Mouse (Mus musculus) midbrain, postnatal 0 days (tissue): ENCODE results near the gene Xrcc2. TPM values are rescaled to one million over a fixed set of nuclear protein-coding genes. Genes with fewer than 3 reads are reported as not detected.

Source experiments
- ATAC-seq: fragments of 200-750 bp; cut with Nextera tagmentation; 2 replicates; pipeline ENCODE4 v1.8.0; 2017; ENCODE audit warnings: moderate number of reproducible peaks, mild to moderate bottlenecking, moderate TSS enrichment, moderate library complexity; ENCODE audit not compliant: low FRiP score
- DNase-seq: peaks from one replicate; pipeline ENCODE4 v3.0.0-alpha.2; 2015; ENCODE audit warnings: low spot score
- H3K27ac ChIP-seq: fragments of 300-500 bp; sonication (generic); 2 replicates; pipeline ENCODE4 v1.5.1; 2014; ENCODE audit warnings: low read depth, mild to moderate bottlenecking, low read length, mixed read lengths
- H3K27me3 ChIP-seq: fragments of 300-500 bp; sonication (generic); 2 replicates; pipeline ENCODE4 v1.6.1; 2014; ENCODE audit warnings: low read length, control low read depth, mixed read lengths; ENCODE audit not compliant: insufficient read depth
- H3K36me3 ChIP-seq: fragments of 300-500 bp; sonication (generic); 2 replicates; pipeline ENCODE4 v1.6.1; 2014; ENCODE audit warnings: low read length, control low read depth, mixed read lengths; ENCODE audit not compliant: insufficient read depth
- H3K4me1 ChIP-seq: fragments of 300-500 bp; sonication (generic); 2 replicates; pipeline ENCODE4 v1.6.1; 2014; ENCODE audit warnings: mild to moderate bottlenecking, control low read depth, antibody characterized with exemption, low read length, mixed read lengths; ENCODE audit not compliant: insufficient read depth
- H3K4me2 ChIP-seq: fragments of 300-500 bp; sonication (generic); 2 replicates; pipeline ENCODE4 v1.6.1; 2014; ENCODE audit warnings: low read depth, mild to moderate bottlenecking, low read length, mixed read lengths; ENCODE audit not compliant: poor library complexity, severe bottlenecking
- H3K4me3 ChIP-seq: fragments of 300-500 bp; sonication (generic); 2 replicates; pipeline ENCODE4 v1.5.1; 2014; ENCODE audit warnings: low read depth, mild to moderate bottlenecking, low read length, moderate library complexity
- H3K9ac ChIP-seq: fragments of 300-500 bp; sonication (generic); replicated peaks from 2 replicates; pipeline ENCODE4 v1.6.1; 2014; ENCODE audit warnings: mild to moderate bottlenecking, low read length, moderate library complexity, mixed read lengths; ENCODE audit not compliant: poor library complexity, severe bottlenecking
- H3K9me3 ChIP-seq: fragments of 300-500 bp; sonication (generic); 2 replicates; pipeline ENCODE4 v1.6.1; 2016; ENCODE audit warnings: low read length, control low read depth
- CTCF ChIP-seq: IDR thresholded peaks from 2 replicates; pipeline ENCODE4 v1.5.1; 2016; ENCODE audit warnings: antibody characterized with exemption, mild to moderate bottlenecking
- WGBS: fragments of 180-500 bp; shearing (Covaris S2); extraction: QIAGEN DNeasy Blood & Tissue Kit; methylation state at CpG from one replicate; pipeline ENCODE4 v1.1.7; 2014; 5-methylcytosine and 5-hydroxymethylcytosine counted together
- polyA plus RNA-seq: library from polyadenylated mRNA; unstranded; fragments of >200 nt; fragmentation: Nextera tagmentation; extraction: Ambion mirVana; gene quantifications from 2 replicates; pipeline ENCODE4 v1.2.1, GENCODE M21; 2015
- total RNA-seq: library from RNA; depleted of rRNA; stranded (reverse); fragments of >200 nt; gene quantifications from 2 replicates; pipeline ENCODE4 v1.2.3, GENCODE M21; 2014

The Xrcc2 gene
- total and polyA plus RNA-seq, 2 experiments from 2014 or later = 4.8 to 7.4 TPM

DNA sequence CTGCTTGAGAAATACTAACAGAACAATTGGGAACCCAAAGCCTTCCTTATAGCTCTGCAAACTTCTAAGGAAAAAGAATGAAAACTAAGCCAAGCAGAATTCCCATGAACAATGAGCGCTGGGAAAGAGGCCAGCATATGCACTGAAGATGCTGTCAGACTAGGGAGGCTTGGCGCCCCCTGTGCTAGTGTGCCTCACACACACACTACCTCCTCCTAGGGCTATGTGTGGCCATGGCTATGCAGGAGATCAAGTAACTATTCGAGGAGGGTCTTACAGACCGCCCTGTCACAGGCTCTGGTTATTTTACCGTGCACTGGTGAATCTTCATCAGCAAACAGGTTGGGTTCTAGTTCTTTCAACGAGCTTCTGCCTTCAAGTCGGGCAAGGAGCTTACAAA lies 7.7 kb downstream of the Xrcc2 start:
- Histone ChIP-seq H3K27ac (no peak overlapping the region), H3K4me3 (no peak overlapping the region), H3K27me3 (no peaks in the 10 kb centered on the region), H3K4me2 (no peak overlapping the region), H3K9ac (no peak overlapping the region), H3K4me1 (no peaks in the 10 kb centered on the region), H3K36me3 (peaks cover 7% of the 10 kb centered on the region; the same call in 1 of the 2 replicates), H3K9me3 (no peaks in the 10 kb centered on the region)
- peak; percentile 40 for TF ChIP-seq CTCF
- 81% methylated on average over 7 of the region's 7 CpGs for WGBS
- ATAC-seq (no peak), DNase-seq (peak; percentile 49)

DNA sequence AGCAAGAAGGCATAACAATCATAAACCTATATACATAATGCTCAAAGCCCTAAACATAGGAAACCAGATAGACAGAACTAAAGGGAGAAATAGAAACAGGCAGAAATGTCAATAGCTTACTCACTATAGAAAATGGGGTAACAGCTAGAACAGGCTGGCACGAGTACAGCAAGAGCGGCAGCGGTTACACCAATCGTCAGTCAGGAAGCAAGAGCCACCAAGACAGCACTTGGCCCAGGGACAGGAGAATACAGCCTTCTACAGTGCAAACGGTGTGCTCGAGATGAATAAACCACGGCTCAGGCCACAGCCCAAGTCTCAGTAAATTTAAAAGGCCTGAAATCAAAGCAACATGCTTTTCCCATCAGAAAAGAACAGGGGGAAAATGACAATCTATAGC lies 9.4 kb downstream of the Xrcc2 start:
- Histone ChIP-seq H3K4me3 (no peak overlapping the region), H3K4me1 (no peaks in the 10 kb centered on the region), H3K27ac (no peak overlapping the region), H3K9me3 (no peaks in the 10 kb centered on the region), H3K4me2 (no peak overlapping the region), H3K27me3 (no peaks in the 10 kb centered on the region), H3K9ac (no peak overlapping the region), H3K36me3 (peaks cover 3% of the 10 kb centered on the region; the same call in 1 of the 2 replicates)
- TF ChIP-seq CTCF = no peak
- ATAC-seq (no peak), DNase-seq (peak; percentile 52)
- WGBS = 77% methylated on average over 7 of the region's 7 CpGs

GRCm38 (mm10) chr5:25695786-25696185 lies 9.8 kb downstream of the Xrcc2 start:
- Histone ChIP-seq H3K9me3 (no peaks in the 10 kb centered on the region), H3K4me3 (no peak overlapping the region), H3K4me1 (no peaks in the 10 kb centered on the region), H3K27me3 (no peaks in the 10 kb centered on the region), H3K9ac (no peak overlapping the region), H3K36me3 (peaks cover 6% of the 10 kb centered on the region; the same call in 1 of the 2 replicates), H3K4me2 (no peak overlapping the region), H3K27ac (no peak overlapping the region)
- no peak for TF ChIP-seq CTCF
- WGBS = 70% methylated on average over 6 of the region's 6 CpGs
- DNase-seq (peak; percentile 1), ATAC-seq (no peak)

DNA sequence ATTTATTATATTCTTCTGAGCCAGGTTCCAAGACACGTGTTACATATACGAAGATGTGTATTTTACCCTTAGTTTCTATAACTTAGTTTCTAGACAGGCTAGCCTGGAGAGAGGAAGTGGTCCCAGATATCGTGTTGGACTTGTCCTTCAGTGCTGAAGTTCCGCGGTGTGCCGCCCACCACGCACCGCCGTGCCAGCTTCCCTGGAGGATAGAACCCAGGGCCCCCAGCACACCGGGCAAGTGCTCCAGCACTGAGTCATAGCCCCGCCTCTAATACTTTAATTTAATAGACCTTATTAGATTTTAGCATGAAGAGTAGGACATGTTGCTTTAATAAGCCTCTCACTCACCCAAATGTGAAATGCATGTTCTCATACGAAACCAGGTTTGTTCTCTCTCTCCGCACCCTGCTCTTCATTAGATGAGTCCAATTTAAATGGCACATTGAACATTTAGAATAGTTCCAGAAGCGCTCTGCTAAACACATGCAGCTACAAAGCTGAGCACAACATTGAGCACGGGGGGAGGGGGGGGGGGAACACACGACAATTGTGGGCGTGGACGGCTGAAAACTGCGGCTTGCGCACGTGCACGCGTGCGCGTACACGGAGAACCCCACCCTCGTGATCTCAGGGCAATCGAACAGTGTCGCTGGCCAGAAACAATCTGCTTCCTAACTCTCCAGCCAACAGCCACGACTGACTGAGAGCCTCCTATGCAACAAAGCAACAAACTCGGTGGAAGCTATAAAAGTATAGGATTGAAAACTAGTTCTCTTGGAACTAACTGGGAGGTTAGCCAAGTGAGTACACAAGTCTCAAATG lies 33.7 kb downstream of the Xrcc2 start:
- no peaks in the 10 kb centered on the region for H3K4me1 ChIP-seq
- H3K9me3 ChIP-seq = no peaks in the 10 kb centered on the region
- WGBS = 94% methylated on average over 31 of the region's 31 CpGs
- H3K27me3 ChIP-seq = no peaks in the 10 kb centered on the region
- ATAC-seq = no peak
- no peak overlapping the region for H3K27ac ChIP-seq
- no peaks in the 10 kb centered on the region for H3K36me3 ChIP-seq
- H3K4me2 ChIP-seq = no peak overlapping the region
- H3K9ac ChIP-seq = no peak overlapping the region
- TF ChIP-seq CTCF = no peak
- no peak overlapping the region for H3K4me3 ChIP-seq
- no peak for DNase-seq

DNA sequence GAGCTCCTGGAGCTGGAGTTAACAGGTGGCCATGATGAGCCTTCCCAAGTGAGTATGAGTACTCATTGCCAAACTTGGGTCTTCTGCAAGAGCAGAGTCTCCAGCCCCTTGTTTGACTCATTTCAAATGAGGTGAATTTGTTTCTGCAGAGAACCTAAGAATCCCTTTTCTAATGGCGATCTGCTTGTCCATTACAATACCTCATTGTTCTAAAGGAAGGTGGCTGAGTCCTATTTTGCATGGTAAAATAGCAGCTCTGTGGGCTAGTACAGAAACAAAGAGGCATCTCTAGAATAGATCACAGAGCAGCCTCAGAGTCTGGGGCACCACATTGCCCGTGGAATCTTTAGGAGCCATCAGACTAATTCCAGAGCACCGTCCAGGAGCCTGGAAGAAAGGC lies 34.6 kb downstream of the Xrcc2 start:
- ATAC-seq (no peak), DNase-seq (no peak)
- H3K9me3 ChIP-seq = no peaks in the 10 kb centered on the region
- no peak overlapping the region for H3K27ac ChIP-seq
- H3K4me2 ChIP-seq = no peak overlapping the region
- TF ChIP-seq CTCF = no peak
- H3K36me3 ChIP-seq = no peaks in the 10 kb centered on the region
- WGBS = 56% methylated on average over 3 of the region's 3 CpGs
- H3K4me1 ChIP-seq = no peaks in the 10 kb centered on the region
- H3K9ac ChIP-seq = no peak overlapping the region
- no peak overlapping the region for H3K4me3 ChIP-seq
- no peaks in the 10 kb centered on the region for H3K27me3 ChIP-seq

GRCm38 (mm10) chr5:25668306-25668705 lies 37.3 kb downstream of the Xrcc2 start:
- ATAC-seq = no peak
- H3K4me3 ChIP-seq = no peak overlapping the region
- H3K9me3 ChIP-seq = no peaks in the 10 kb centered on the region
- no peak overlapping the region for H3K4me2 ChIP-seq
- no peak overlapping the region for H3K9ac ChIP-seq
- H3K27me3 ChIP-seq = no peaks in the 10 kb centered on the region
- no peak for DNase-seq
- TF ChIP-seq CTCF = no peak
- H3K4me1 ChIP-seq = no peaks in the 10 kb centered on the region
- WGBS = 92% methylated on average over 9 of the region's 9 CpGs
- H3K27ac ChIP-seq = no peak overlapping the region
- no peaks in the 10 kb centered on the region for H3K36me3 ChIP-seq
